ENCODE assay signal across 28 mouse cellular contexts in genomic region chr5:122624952-122625479, GRCm38 (mm10). TPM values are rescaled to one million over a fixed set of nuclear protein-coding genes. Genes with fewer than 3 reads are reported as not detected.
DNase-seq lines count a peak whose midpoint lies in the region; ATAC-seq and TF ChIP-seq lines count a peak whose summit lies in the region.
"Had no signal": no experiment of that assay in that cellular context is flagged by ENCODE, and none has a peak within 500 bp of the region (broad histone marks: within the 10 kb centered on the region; RNA-seq: fewer than 3 reads in every experiment).

No protein-coding gene starts in this region.

- dilution Hi-C loops in CH12.LX (cut with MboI; ENCODE audit: extremely low pct_ligation_motif_present, extremely low pct_unique_long_range_greater_than_20kb, low sequenced_read_pairs), result no loop called here

- 71% methylated on average over 11 of the region's 11 CpGs for WGBS in heart, postnatal 0 days
- WGBS in hindbrain, embryonic 11.5 days, result 91% methylated on average over 11 of the region's 11 CpGs

- H3ac ChIP-seq in myocyte (ENCODE audit: control insufficient read depth, insufficient read length), result no peak overlapping the region

- no peak for TF ChIP-seq RAD21 in CH12.LX (IDR thresholded peaks at IDR 0.05; ENCODE audit: low read depth, low read length)

- ATAC-seq in heart, postnatal 0 days (ENCODE audit: insufficient read depth, low read depth), result no peak
- no peak for ATAC-seq in hindbrain, embryonic 11.5 days (ENCODE audit: low FRiP score)
- ATAC-seq: forebrain, embryonic 14.5 days; inflammation-experienced regulatory T-cells, adult 6 months; midbrain, embryonic 15.5 days; Patski had no signal

- H3K9me3 ChIP-seq in heart, postnatal 0 days (replicated peaks; ENCODE audit: control insufficient read depth, low read length), result no peaks in the 10 kb centered on the region
- no peaks in the 10 kb centered on the region for H3K9me3 ChIP-seq in CH12.LX (replicated peaks; ENCODE audit: low read length)
- no peaks in the 10 kb centered on the region for H3K9me3 ChIP-seq in hindbrain, embryonic 11.5 days (ENCODE audit: control insufficient read depth, low read length)
- H3K9me3 ChIP-seq: limb, embryonic 10.5 days; lung, embryonic 15.5 days; midbrain, embryonic 15.5 days; neural tube, embryonic 13.5 days had no signal

- no peak overlapping the region for H3K9ac ChIP-seq in heart, postnatal 0 days (replicated peaks; ENCODE audit: low read depth, low read length)
- H3K9ac ChIP-seq in CH12.LX (ENCODE audit: insufficient read depth, low read depth), result no peak overlapping the region
- no peak overlapping the region for H3K9ac ChIP-seq in hindbrain, embryonic 11.5 days (ENCODE audit: low read depth, low read length)
- H3K9ac ChIP-seq: hindbrain, embryonic 14.5 days; lung, embryonic 15.5 days; midbrain, embryonic 15.5 days; neural tube, embryonic 13.5 days had no signal

- no peaks in the 10 kb centered on the region for H3K36me3 ChIP-seq in heart, postnatal 0 days (replicated peaks; ENCODE audit: control insufficient read depth, insufficient read depth, low read length)
- H3K36me3 ChIP-seq in CH12.LX (replicated peaks in 1 of 2; ENCODE audit: control insufficient read depth in 1 of 2, insufficient read depth in 1 of 2, low read length in 1 of 2) (no peaks in the 10 kb centered on the region), myocyte (ENCODE audit: control insufficient read depth, insufficient read depth) (no peaks in the 10 kb centered on the region)
- H3K36me3 ChIP-seq in hindbrain, embryonic 11.5 days (ENCODE audit: control insufficient read depth, insufficient read depth, low read length), result no peaks in the 10 kb centered on the region
- H3K36me3 ChIP-seq: limb, embryonic 10.5 days; lung, embryonic 15.5 days; midbrain, embryonic 15.5 days; neural tube, embryonic 13.5 days had no signal

- no peak for DNase-seq in heart, postnatal 0 days (ENCODE audit: low spot score)
- DNase-seq in heart, postnatal 14 days, result no peak
- DNase-seq in CH12.LX (ENCODE audit: extremely low read depth) (no peak), MEL-GATA-1-ER (ENCODE audit: extremely low read depth, low read depth) (peak; percentile 99)
- DNase-seq in right cerebral cortex, postnatal 4 days, result no peak
- no peak for DNase-seq in hindbrain, embryonic 11.5 days (ENCODE audit: low spot score)
- DNase-seq: adrenal gland, adult 2 months; cerebellum, adult 2 months; cerebellum, postnatal 25 days; gastrocnemius, adult 2 months; kidney, adult 18-20 months; kidney, postnatal 10 days; liver; lung, postnatal 36 days; retina, postnatal 1 day; right cerebral cortex, postnatal 25 days; thymus, adult 18-20 months; thymus, postnatal 4 days had no signal

- TF ChIP-seq POLR2A in CH12.LX (IDR thresholded peaks at IDR 0.05; ENCODE audit: low read depth, low read length), result no peak
- no peak for TF ChIP-seq POLR2A in myocyte (IDR thresholded peaks at IDR 0.05; ENCODE audit: insufficient read length, low read depth)

- TF ChIP-seq CTCF in heart, postnatal 0 days (IDR thresholded peaks at IDR 0.05; ENCODE audit: low read depth), result no peak
- TF ChIP-seq CTCF in CH12.LX (conservative IDR thresholded peaks at IDR 0.05 in 1 of 2, IDR thresholded peaks at IDR 0.05 in 1 of 2; ENCODE audit: low read depth in 2 of 2, low read length in 2 of 2), result no peak

- H3K79me2 ChIP-seq in CH12.LX (replicated peaks; ENCODE audit: control insufficient read depth, extremely low read depth, insufficient read depth, poor library complexity, severe bottlenecking) (no peaks in the 10 kb centered on the region), myocyte (ENCODE audit: control insufficient read depth, insufficient read depth) (no peaks in the 10 kb centered on the region)

- H3K27me3 ChIP-seq in heart, postnatal 0 days (ENCODE audit: control insufficient read depth, insufficient read depth, low read length), result no peaks in the 10 kb centered on the region
- H3K27me3 ChIP-seq in CH12.LX (replicated peaks) (no peaks in the 10 kb centered on the region), myocyte (ENCODE audit: control insufficient read depth, insufficient read depth, insufficient read length) (no peaks in the 10 kb centered on the region)
- H3K27me3 ChIP-seq in hindbrain, embryonic 11.5 days (ENCODE audit: control insufficient read depth, insufficient read depth, low read length), result no peaks in the 10 kb centered on the region
- H3K27me3 ChIP-seq: lung, embryonic 15.5 days; midbrain, embryonic 15.5 days; neural tube, embryonic 13.5 days; Patski had no signal

- H3K4me3 ChIP-seq in heart, postnatal 0 days (ENCODE audit: low read depth, low read length), result no peak overlapping the region
- no peak overlapping the region for H3K4me3 ChIP-seq in CH12.LX (replicated peaks in 1 of 3; ENCODE audit: low read depth in 2 of 3, low read length in 2 of 3, poor library complexity in 1 of 3)
- H3K4me3 ChIP-seq in myocyte, result no peak overlapping the region
- H3K4me3 ChIP-seq in hindbrain, embryonic 11.5 days (ENCODE audit: low read depth, low read length), result no peak overlapping the region
- H3K4me3 ChIP-seq: gastrocnemius, adult 2 months; limb, embryonic 10.5 days; lung, embryonic 15.5 days; midbrain, embryonic 15.5 days; neural tube, embryonic 13.5 days had no signal

- peaks cover 25% of the 10 kb centered on the region for H3K4me1 ChIP-seq in heart, postnatal 0 days (ENCODE audit: control insufficient read depth, insufficient read depth)
- H3K4me1 ChIP-seq in CH12.LX (ENCODE audit: control insufficient read depth in 1 of 2, insufficient read depth in 2 of 2), result peaks cover 2 to 3% of the 10 kb centered on the region in 2 experiments; a peak in 1 of 4 replicates
- 0 out of 2 replicates have a peak, but pooled peaks cover 2% of the 10 kb centered on the region for H3K4me1 ChIP-seq in hindbrain, embryonic 11.5 days (replicated peaks; ENCODE audit: control insufficient read depth, insufficient read depth, low read length)
- H3K4me1 ChIP-seq: lung, embryonic 15.5 days; midbrain, embryonic 15.5 days had no signal

- intact Hi-C loops in heart, postnatal 14 days (cut with DNase I), result loop anchor here (5.0 to 10.0 kb wide), 3 partner anchors 78 to 150 kb away; no protein-coding TSS in a partner anchor

- in situ Hi-C loops in CH12.LX (cut with MboI; ENCODE audit: low pct_ligation_motif_present, low pct_unique_long_range_greater_than_20kb, low sequenced_read_pairs), result loop anchor here (25.0 kb wide), 2 partner anchors 113 to 488 kb away; partner anchors contain the start of genes Atp2a2 and Ccdc63

- TF ChIP-seq EP300 in heart, postnatal 0 days (IDR thresholded peaks at IDR 0.05; ENCODE audit: low read depth), result no peak
- TF ChIP-seq EP300 in CH12.LX (IDR thresholded peaks at IDR 0.05; ENCODE audit: low read length), result no peak

- no peak overlapping the region for H3K4me2 ChIP-seq in heart, postnatal 0 days (ENCODE audit: low read depth, low read length)
- no peak overlapping the region for H3K4me2 ChIP-seq in CH12.LX (ENCODE audit: insufficient read depth, low read depth, poor library complexity, severe bottlenecking)
- H3K4me2 ChIP-seq in myocyte (ENCODE audit: low read depth), result no peak overlapping the region
- H3K4me2 ChIP-seq in hindbrain, embryonic 11.5 days (replicated peaks; ENCODE audit: low read depth, low read length), result no peak overlapping the region
- H3K4me2 ChIP-seq: heart, embryonic 11.5 days; hindbrain, embryonic 14.5 days; lung, embryonic 15.5 days; midbrain, embryonic 15.5 days; neural tube, embryonic 13.5 days had no signal

- 0 out of 2 replicates have a peak overlapping the region, but pooled peaks have one; percentile 13 for H3K27ac ChIP-seq in heart, postnatal 0 days (ENCODE audit: low read depth)
- H3K27ac ChIP-seq in CH12.LX (ENCODE audit: insufficient read depth, low read depth), result no peak overlapping the region
- no peak overlapping the region for H3K27ac ChIP-seq in hindbrain, embryonic 11.5 days (ENCODE audit: low read depth, low read length)
- H3K27ac ChIP-seq: gastrocnemius, adult 2 months; hindbrain, embryonic 14.5 days; limb, embryonic 10.5 days; lung, embryonic 15.5 days; midbrain, embryonic 15.5 days; neural tube, embryonic 13.5 days had no signal

TF ChIP-seq in CH12.LX, 34 proteins besides CTCF, POLR2A, EP300 and RAD21:
- TF ChIP-seq CHD2 (IDR thresholded peaks at IDR 0.05; ENCODE audit: low read length), result no peak
- peak; percentile 19; the same call in 1 of the 2 replicates for TF ChIP-seq USF1 (IDR thresholded peaks at IDR 0.05; ENCODE audit: low read depth, low read length)
- no peak for TF ChIP-seq KAT2A (IDR thresholded peaks at IDR 0.05; ENCODE audit: insufficient replicate concordance, low read length)
TF ChIP-seq in CH12.LX: peak in this region for 1.

TF ChIP-seq in myocyte, 11 proteins besides CTCF, POLR2A, EP300 and RAD21:
- TF ChIP-seq USF1 (IDR thresholded peaks at IDR 0.05; ENCODE audit: low read depth) (peak; percentile 35), REST (IDR thresholded peaks at IDR 0.05; ENCODE audit: insufficient read depth, insufficient read length) (no peak)

RNA-seq across cellular contexts. Expression of gene Ift81, which starts 10.7 kb away (rescaled TPM):
- total RNA-seq in heart, postnatal 0 days (2014; rRNA removed; ENCODE audit: low replicate concordance), result 36.3 and 43.8 TPM in 2 replicates
- polyA plus RNA-seq in heart, postnatal 0 days (2015; fragmentation: Nextera tagmentation; extraction: Ambion mirVana), result 50.3 and 51.6 TPM in 2 replicates
- total RNA-seq in heart, postnatal 14 days (2021), result 10 to 100 TPM; 49.4 to 58.5 TPM
- total RNA-seq in CH12.LX (2012; rRNA removed) (3.4 and 5.0 TPM in 2 replicates), CH12.LX (2014; rRNA removed) (4.1 and 6.4 TPM in 2 replicates)
- polyA plus RNA-seq in CH12.LX (2012; ENCODE audit: insufficient read length, low read depth) (3.1 and 3.9 TPM in 2 replicates), myocyte (2012; fragmentation: generic; extraction: Trizol) (5.6 TPM)
- 46.1 and 49.1 TPM in 2 replicates for polyA plus RNA-seq in hindbrain, embryonic 11.5 days (2014; fragmentation: Nextera tagmentation; extraction: Ambion mirVana)

RNA-seq across cellular contexts. Expression of gene P2rx7, which starts 18.7 kb away (rescaled TPM):
- 2.7 and 4.4 TPM in 2 replicates for total RNA-seq in heart, postnatal 0 days (2014; rRNA removed; ENCODE audit: low replicate concordance)
- 1.6 and 2.2 TPM in 2 replicates for polyA plus RNA-seq in heart, postnatal 0 days (2015; fragmentation: Nextera tagmentation; extraction: Ambion mirVana)
- total RNA-seq in heart, postnatal 14 days (2021), result 1 to 10 TPM; 4.0 to 4.3 TPM
- total RNA-seq in CH12.LX (2012; rRNA removed) (0.59 and 0.76 TPM in 2 replicates), CH12.LX (2014; rRNA removed) (1.4 and 1.5 TPM in 2 replicates)
- polyA plus RNA-seq in CH12.LX (2012; ENCODE audit: insufficient read length, low read depth) (1.5 and 1.8 TPM in 2 replicates), myocyte (2012; fragmentation: generic; extraction: Trizol) (2.2 TPM)
- polyA plus RNA-seq in hindbrain, embryonic 11.5 days (2014; fragmentation: Nextera tagmentation; extraction: Ambion mirVana), result 3.4 and 3.5 TPM in 2 replicates
- polyA plus RNA-seq: limb, embryonic 10.5 days had no signal
